Mouse (Mus musculus) limb, embryonic 11.5 days (tissue): ENCODE measurements around the gene Nccrp1. TPM values are rescaled to one million over a fixed set of nuclear protein-coding genes. Genes with fewer than 3 reads are reported as not detected.
"Not testable (repeated sequence)": the region's sequence is repeated elsewhere in the genome, so short reads cannot be mapped to it uniquely, and the experiment has no call there.

Experiments
- ATAC-seq: fragments of 200-750 bp; cut with Nextera tagmentation; 2 replicates; pipeline ENCODE4 v1.8.0; 2017; ENCODE audit warnings: low read depth; ENCODE audit not compliant: insufficient number of reproducible peaks, low FRiP score, low TSS enrichment
- DNase-seq: peaks from one replicate; pipeline ENCODE4 v3.0.0-alpha.2; 2015; ENCODE audit warnings: low spot score
- H3K27ac ChIP-seq: fragments of 300-500 bp; sonication (generic); replicated peaks from 2 replicates; pipeline ENCODE4 v1.5.1; 2014; ENCODE audit warnings: low read depth, mild to moderate bottlenecking, low read length
- H3K27me3 ChIP-seq: fragments of 300-500 bp; sonication (generic); 2 replicates; pipeline ENCODE4 v1.6.1; 2014; ENCODE audit warnings: mild to moderate bottlenecking, low read length, mixed read lengths; ENCODE audit not compliant: control insufficient read depth, insufficient read depth
- H3K36me3 ChIP-seq: fragments of 300-500 bp; sonication (generic); 2 replicates; pipeline ENCODE4 v1.6.1; 2014; ENCODE audit warnings: mild to moderate bottlenecking, low read length, moderate library complexity, mixed read lengths; ENCODE audit not compliant: control insufficient read depth, insufficient read depth
- H3K4me1 ChIP-seq: fragments of 300-500 bp; sonication (generic); 2 replicates; pipeline ENCODE4 v1.6.1; 2014; ENCODE audit warnings: low read length, mixed read lengths; ENCODE audit not compliant: control insufficient read depth, insufficient read depth
- H3K4me2 ChIP-seq: fragments of 300-500 bp; sonication (generic); 2 replicates; pipeline ENCODE4 v1.6.1; 2014; ENCODE audit warnings: low read depth, mild to moderate bottlenecking, moderate library complexity; ENCODE audit not compliant: severe bottlenecking
- H3K4me3 ChIP-seq: fragments of 300-500 bp; sonication (generic); 2 replicates; pipeline ENCODE4 v1.5.1; 2014; ENCODE audit warnings: low read depth, low read length
- H3K9ac ChIP-seq: fragments of 300-500 bp; sonication (generic); 2 replicates; pipeline ENCODE4 v1.6.1; 2014; ENCODE audit warnings: mild to moderate bottlenecking, low read length
- H3K9me3 ChIP-seq: fragments of 300-500 bp; sonication (generic); 2 replicates; pipeline ENCODE4 v1.6.1; 2016; ENCODE audit warnings: low read length; ENCODE audit not compliant: control insufficient read depth
- WGBS: fragments of 180-500 bp; shearing (Covaris S2); extraction: QIAGEN DNeasy Blood & Tissue Kit; methylation state at CpG from one replicate; pipeline ENCODE4 v1.1.7; 2014; 5-methylcytosine and 5-hydroxymethylcytosine counted together
- microRNA-seq: library from miRNA; unstranded; fragments of <30 nt; microRNA quantifications from one replicate; pipeline ENCODE4, GENCODE M21; 2016
- polyA plus RNA-seq: library from polyadenylated mRNA; unstranded; fragments of >200 nt; fragmentation: Nextera tagmentation; extraction: Ambion mirVana; gene quantifications from 2 replicates; pipeline ENCODE4 v1.2.1, GENCODE M21; 2014

Gene Nccrp1
- polyA plus RNA-seq, 1 experiment from 2014 or later = not detected

GRCm38 (mm10) chr7:28522536-28522935 is 24.5 kb downstream of the Nccrp1 start, which contains the start of gene Ifnl3:
TSS of gene Ifnl3 (plus strand) at chr7:28522836.
- not testable (repeated sequence) for DNase-seq, H3K9me3 ChIP-seq, H3K36me3 ChIP-seq, H3K27ac ChIP-seq, ATAC-seq, H3K27me3 ChIP-seq, H3K9ac ChIP-seq, H3K4me3 ChIP-seq, H3K4me2 ChIP-seq, H3K4me1 ChIP-seq
- 64% methylated on average over 5 of the region's 6 CpGs for whole genome bisulfite sequencing

- H3K4me1 ChIP-seq = no peaks in the 10 kb centered on the region
- no peak overlapping the region for H3K4me2 ChIP-seq
- no peak overlapping the region for H3K27ac ChIP-seq
- ATAC-seq (no peak), DNase-seq (no peak)
- H3K36me3 ChIP-seq = no peaks in the 10 kb centered on the region
- no peaks in the 10 kb centered on the region for H3K27me3 ChIP-seq
- no peak overlapping the region for H3K9ac ChIP-seq
- no peak overlapping the region for H3K4me3 ChIP-seq
- WGBS = 78% methylated on average over 8 of the region's 8 CpGs
- no peaks in the 10 kb centered on the region for H3K9me3 ChIP-seq
Observed at GRCm38 (mm10) chr7:28511441-28511840, 35.6 kb downstream of the Nccrp1 start.

- not testable (repeated sequence) for H3K36me3 ChIP-seq, H3K9ac ChIP-seq, H3K27ac ChIP-seq, H3K9me3 ChIP-seq, H3K4me1 ChIP-seq, H3K4me2 ChIP-seq, H3K27me3 ChIP-seq, H3K4me3 ChIP-seq, DNase-seq, ATAC-seq
- 59% methylated on average over 8 of the region's 8 CpGs for WGBS
Observed at GRCm38 (mm10) chr7:28510405-28510974, 36.6 kb downstream of the Nccrp1 start, which contains the start of gene Ifnl2. TSS of gene Ifnl2 (minus strand) at chr7:28510455.

- H3K4me1 ChIP-seq, H3K4me2 ChIP-seq, H3K36me3 ChIP-seq, H3K9ac ChIP-seq, H3K27ac ChIP-seq, H3K4me3 ChIP-seq, ATAC-seq, DNase-seq, H3K27me3 ChIP-seq, H3K9me3 ChIP-seq: not testable (repeated sequence)
- 73% methylated on average over 2 of the region's 2 CpGs for WGBS
Observed at GRCm38 (mm10) chr7:28509121-28509520, 37.9 kb downstream of the Nccrp1 start.

- ATAC-seq (no peak), DNase-seq (peak; percentile 73)
Observed at GRCm38 (mm10) chr7:28505585-28505984, 41.5 kb downstream of the Nccrp1 start.

GRCm38 (mm10) chr7:28495426-28495825 is 51.6 kb downstream of the Nccrp1 start:
- DNase-seq = no peak
- H3K9me3 ChIP-seq = no peaks in the 10 kb centered on the region
- ATAC-seq = no peak
- H3K4me2 ChIP-seq = no peak overlapping the region
- H3K4me3 ChIP-seq = no peak overlapping the region
- 76% methylated on average over 11 of the region's 11 CpGs for WGBS
- no peak overlapping the region for H3K9ac ChIP-seq
- no peak overlapping the region for H3K27ac ChIP-seq
- no peaks in the 10 kb centered on the region for H3K36me3 ChIP-seq
- H3K27me3 ChIP-seq = no peaks in the 10 kb centered on the region
- no peaks in the 10 kb centered on the region for H3K4me1 ChIP-seq

More at GRCm38 (mm10) chr7:28505585-28505984, 41.5 kb downstream of the Nccrp1 start:
- H3K27ac ChIP-seq = no peak overlapping the region
- H3K27me3 ChIP-seq = no peaks in the 10 kb centered on the region
- no peak overlapping the region for H3K9ac ChIP-seq
- no peaks in the 10 kb centered on the region for H3K36me3 ChIP-seq
- H3K4me2 ChIP-seq = no peak overlapping the region
- no peaks in the 10 kb centered on the region for H3K9me3 ChIP-seq
- 9% methylated on average over 5 of the region's 5 CpGs for WGBS
- H3K4me3 ChIP-seq = no peak overlapping the region
- H3K4me1 ChIP-seq = no peaks in the 10 kb centered on the region

Small RNA genes within 50 kb of the gene (microRNA-seq; reads per million reads assigned to microRNA genes)
- gene Mir7049 = not detected

Other genes with a start within 250 kb of the Nccrp1 start
- 2.7 and 4.3 TPM in 2 replicates for gene Dll3, start 245.0 kb downstream of the Nccrp1 start, polyA plus RNA-seq
- 184 and 205 TPM in 2 replicates for gene Timm50, start 235.2 kb downstream of the Nccrp1 start, polyA plus RNA-seq
- gene Supt5, start 208.5 kb downstream of the Nccrp1 start, polyA plus RNA-seq = 89.0 and 94.7 TPM in 2 replicates
- 1,100 and 1,120 TPM in 2 replicates for gene Rps16, start 196.6 kb downstream of the Nccrp1 start, polyA plus RNA-seq
- gene Plekhg2, start 174.7 kb downstream of the Nccrp1 start, polyA plus RNA-seq = 73.2 and 79.6 TPM in 2 replicates
- 5.6 and 6.1 TPM in 2 replicates for gene Zfp36, start 167.0 kb downstream of the Nccrp1 start, polyA plus RNA-seq
- gene Med29, start 154.5 kb downstream of the Nccrp1 start, polyA plus RNA-seq = 51.5 and 53.5 TPM in 2 replicates
- gene Paf1, start 154.3 kb downstream of the Nccrp1 start, polyA plus RNA-seq = 83.5 and 94.9 TPM in 2 replicates
- 5.8 and 7.5 TPM in 2 replicates for gene Gmfg, start 109.8 kb downstream of the Nccrp1 start, polyA plus RNA-seq
- gene Lrfn1, start 95.3 kb downstream of the Nccrp1 start, polyA plus RNA-seq = 5.8 and 6.3 TPM in 2 replicates
- gene Ifnl2, start 36.8 kb downstream of the Nccrp1 start, polyA plus RNA-seq = not detected in 2 replicates
- not detected in 2 replicates for gene Ifnl3, start 24.4 kb downstream of the Nccrp1 start, polyA plus RNA-seq
- gene Sycn, start 6.4 kb downstream of the Nccrp1 start, polyA plus RNA-seq = not detected in 2 replicates
- gene Samd4b, start 50.9 kb upstream of the Nccrp1 start, polyA plus RNA-seq = 37.5 and 37.6 TPM in 2 replicates
- 37.4 and 44.5 TPM in 2 replicates for gene Pak4, start 50.9 kb upstream of the Nccrp1 start, polyA plus RNA-seq
- not detected in 2 replicates for gene Acp7, start 84.1 kb upstream of the Nccrp1 start, polyA plus RNA-seq
- gene Fbxo27, start 145.6 kb upstream of the Nccrp1 start, polyA plus RNA-seq = 5.9 and 6.2 TPM in 2 replicates
- gene Fbxo17, start 169.6 kb upstream of the Nccrp1 start, polyA plus RNA-seq = 15.9 and 16.4 TPM in 2 replicates
- gene Mrps12, start 194.6 kb upstream of the Nccrp1 start, polyA plus RNA-seq = 146 and 156 TPM in 2 replicates
- 34.9 and 35.8 TPM in 2 replicates for gene Sars2, start 194.7 kb upstream of the Nccrp1 start, polyA plus RNA-seq
- not detected in 2 replicates for gene Ccer2, start 208.9 kb upstream of the Nccrp1 start, polyA plus RNA-seq
- 68.8 and 69.8 TPM in 2 replicates for gene Sirt2, start 219.5 kb upstream of the Nccrp1 start, polyA plus RNA-seq
- gene Nfkbib, start 220.3 kb upstream of the Nccrp1 start, polyA plus RNA-seq = 40.3 and 44.4 TPM in 2 replicates
- 2.0 and 3.2 TPM in 2 replicates for gene Rinl, start 241.7 kb upstream of the Nccrp1 start, polyA plus RNA-seq